Mouse (Mus musculus): ENCODE measurements at regions not wholly inside any gene's neighbourhood (a gene's known extent, or its start where the extent isn't known, plus 50 kb on each side); places are given as distances from the start of the nearest gene placed in this dataset.

DNA sequence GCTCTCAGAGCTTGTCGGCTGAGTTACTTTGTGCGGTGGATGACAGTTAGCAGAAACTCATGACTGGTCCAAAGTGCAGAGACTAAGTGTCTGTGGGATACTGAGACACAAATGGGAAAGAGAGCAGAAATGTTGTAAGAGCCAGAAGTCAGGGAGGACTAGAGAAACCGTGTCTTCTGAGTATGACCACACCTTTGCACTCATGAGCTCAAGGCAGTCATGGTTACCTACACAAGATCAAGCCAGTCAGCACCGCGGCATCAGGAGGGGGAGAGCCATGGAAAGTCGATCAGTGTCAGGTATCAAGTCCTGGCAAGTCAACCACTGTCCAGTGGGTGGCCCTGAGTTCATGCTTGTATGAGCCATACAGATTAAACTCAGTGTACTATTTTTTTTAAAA, 311.5 kb upstream of the Gcfc2 start:
- H3K27me3 ChIP-seq (replicated peaks; ENCODE audit: control insufficient read depth, insufficient read depth, low read length) = no peaks in the 10 kb centered on the region
- 91% methylated on average over 6 of the region's 6 CpGs for WGBS
- H3K4me1 ChIP-seq (ENCODE audit: control insufficient read depth, insufficient read depth, low read length) = no peaks in the 10 kb centered on the region
- DNase-seq (ENCODE audit: low spot score) = no peak
- H3K36me3 ChIP-seq (ENCODE audit: control insufficient read depth, insufficient read depth, low read length) = no peaks in the 10 kb centered on the region
- H3K4me3 ChIP-seq (ENCODE audit: low read depth, low read length) = no peak overlapping the region
- H3K27ac ChIP-seq (ENCODE audit: low read depth, low read length) = no peak overlapping the region
- no peak for ATAC-seq
- no peak overlapping the region for H3K9ac ChIP-seq (ENCODE audit: low read length)
- no peak overlapping the region for H3K4me2 ChIP-seq (ENCODE audit: low read length)
- H3K9me3 ChIP-seq (replicated peaks; ENCODE audit: control insufficient read depth, low read length) = no peaks in the 10 kb centered on the region

DNA sequence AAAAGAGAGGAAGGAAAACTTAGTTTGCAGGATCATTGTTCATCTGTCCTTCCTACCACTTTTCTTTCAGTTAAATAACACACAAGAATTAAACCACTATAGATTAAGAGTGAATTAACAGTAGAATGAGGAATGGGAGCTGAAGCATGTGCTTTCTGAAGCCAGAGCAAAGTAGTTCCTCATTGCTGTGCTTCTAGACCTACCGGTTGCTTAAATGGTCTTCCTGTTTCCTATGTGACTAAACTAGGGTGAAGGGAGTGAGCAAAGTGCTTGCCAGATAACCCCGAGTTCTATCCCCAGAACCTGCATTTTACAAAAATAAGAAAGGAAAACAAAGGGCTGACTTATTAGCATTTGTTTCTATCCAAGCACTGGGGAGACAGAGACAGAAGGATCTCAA, 305.5 kb upstream of the Gcfc2 start:
- ATAC-seq = no peak
- Histone ChIP-seq H3K4me1 (ENCODE audit: control insufficient read depth, insufficient read depth, low read length) (no peaks in the 10 kb centered on the region), H3K27me3 (replicated peaks; ENCODE audit: control insufficient read depth, insufficient read depth, low read length) (no peaks in the 10 kb centered on the region), H3K27ac (ENCODE audit: low read depth, low read length) (no peak overlapping the region), H3K36me3 (ENCODE audit: control insufficient read depth, insufficient read depth, low read length) (no peaks in the 10 kb centered on the region), H3K4me2 (ENCODE audit: low read length) (no peak overlapping the region), H3K9me3 (replicated peaks; ENCODE audit: control insufficient read depth, low read length) (no peaks in the 10 kb centered on the region), H3K9ac (ENCODE audit: low read length) (no peak overlapping the region), H3K4me3 (ENCODE audit: low read depth, low read length) (no peak overlapping the region)
- 71% methylated on average over 2 of the region's 2 CpGs for WGBS
- DNase-seq (ENCODE audit: low spot score) = no peak

DNA sequence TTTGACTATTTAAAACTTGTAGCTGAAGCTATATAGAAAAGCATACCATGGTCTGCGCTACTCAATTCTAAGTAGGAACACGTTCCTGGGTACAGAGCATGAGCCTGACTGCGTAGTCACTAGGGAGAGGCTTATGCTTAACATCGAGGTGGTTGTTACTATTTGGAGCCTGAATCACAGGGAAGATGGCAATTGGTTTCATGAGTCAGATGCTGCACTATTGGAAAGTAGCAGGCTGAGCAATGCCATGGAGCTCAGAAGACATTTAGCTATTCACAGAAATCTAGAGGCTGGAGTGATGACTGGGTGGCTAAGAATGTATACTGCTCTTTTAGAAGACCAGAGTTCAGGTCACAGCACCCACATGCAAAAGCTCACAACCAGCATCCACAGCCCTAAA, 302.4 kb upstream of the Gcfc2 start:
- DNase-seq (ENCODE audit: low spot score) (no peak), ATAC-seq (no peak)
- Histone ChIP-seq H3K36me3 (ENCODE audit: control insufficient read depth, insufficient read depth, low read length) (no peaks in the 10 kb centered on the region), H3K27me3 (replicated peaks; ENCODE audit: control insufficient read depth, insufficient read depth, low read length) (no peaks in the 10 kb centered on the region), H3K4me3 (ENCODE audit: low read depth, low read length) (no peak overlapping the region), H3K4me2 (ENCODE audit: low read length) (no peak overlapping the region), H3K9ac (ENCODE audit: low read length) (no peak overlapping the region), H3K4me1 (ENCODE audit: control insufficient read depth, insufficient read depth, low read length) (no peaks in the 10 kb centered on the region), H3K27ac (ENCODE audit: low read depth, low read length) (no peak overlapping the region), H3K9me3 (replicated peaks; ENCODE audit: control insufficient read depth, low read length) (no peaks in the 10 kb centered on the region)
- 94% methylated on average over 4 of the region's 4 CpGs for WGBS

DNA sequence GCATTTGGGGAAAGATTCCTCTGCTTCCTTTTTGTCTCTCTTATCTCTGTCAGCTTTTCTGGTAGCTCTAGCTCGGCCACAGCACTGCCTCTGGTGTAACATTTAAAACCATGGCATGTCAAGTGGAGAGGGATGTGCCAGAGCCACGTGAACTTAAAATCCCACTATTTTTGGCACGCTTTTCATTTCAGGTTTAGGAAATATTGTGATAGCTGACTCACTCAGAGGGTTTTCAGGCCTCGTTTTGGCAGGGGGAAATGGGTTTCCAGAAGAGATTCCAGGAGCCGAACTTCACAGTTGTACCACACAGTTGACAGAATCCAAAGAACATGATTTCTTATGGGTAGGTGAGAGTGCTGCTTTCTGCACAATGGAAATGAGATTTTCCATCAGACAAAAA, 300.8 kb upstream of the Gcfc2 start:
- H3K36me3 ChIP-seq (ENCODE audit: control insufficient read depth, insufficient read depth, low read length) = no peaks in the 10 kb centered on the region
- no peak overlapping the region for H3K4me3 ChIP-seq (ENCODE audit: low read depth, low read length)
- H3K9me3 ChIP-seq (replicated peaks; ENCODE audit: control insufficient read depth, low read length) = no peaks in the 10 kb centered on the region
- no peaks in the 10 kb centered on the region for H3K27me3 ChIP-seq (replicated peaks; ENCODE audit: control insufficient read depth, insufficient read depth, low read length)
- ATAC-seq (no peak), DNase-seq (ENCODE audit: low spot score) (no peak)
- H3K4me2 ChIP-seq (ENCODE audit: low read length) = no peak overlapping the region
- no peaks in the 10 kb centered on the region for H3K4me1 ChIP-seq (ENCODE audit: control insufficient read depth, insufficient read depth, low read length)
- H3K27ac ChIP-seq (ENCODE audit: low read depth, low read length) = no peak overlapping the region
- H3K9ac ChIP-seq (ENCODE audit: low read length) = no peak overlapping the region
- WGBS = 88% methylated on average over 5 of the region's 5 CpGs

DNA sequence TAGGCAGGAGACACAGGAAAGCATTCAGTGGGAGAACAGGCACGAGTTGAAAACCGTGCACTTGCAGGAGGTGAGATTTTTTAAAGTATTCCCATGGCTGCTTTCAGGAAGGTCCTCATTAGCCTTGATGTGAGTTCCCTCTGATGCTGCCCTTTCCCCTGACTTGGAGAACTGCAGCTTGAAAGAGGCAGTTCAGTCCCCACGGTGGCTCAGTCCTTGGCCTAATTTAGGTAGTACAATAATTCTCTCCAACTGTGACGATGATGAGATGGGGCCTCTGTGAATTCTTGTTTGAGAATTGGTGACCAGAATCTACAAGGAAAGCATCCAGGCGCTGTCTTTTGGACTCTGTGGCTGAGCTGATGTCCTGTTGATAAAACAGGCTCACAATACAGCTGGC, 298.5 kb upstream of the Gcfc2 start:
- Histone ChIP-seq H3K4me2 (ENCODE audit: low read length) (no peak overlapping the region), H3K9me3 (replicated peaks; ENCODE audit: control insufficient read depth, low read length) (no peaks in the 10 kb centered on the region), H3K36me3 (ENCODE audit: control insufficient read depth, insufficient read depth, low read length) (no peaks in the 10 kb centered on the region), H3K27ac (ENCODE audit: low read depth, low read length) (no peak overlapping the region), H3K4me1 (ENCODE audit: control insufficient read depth, insufficient read depth, low read length) (no peaks in the 10 kb centered on the region), H3K4me3 (ENCODE audit: low read depth, low read length) (no peak overlapping the region), H3K9ac (ENCODE audit: low read length) (no peak overlapping the region), H3K27me3 (replicated peaks; ENCODE audit: control insufficient read depth, insufficient read depth, low read length) (no peaks in the 10 kb centered on the region)
- peak; percentile 29 for DNase-seq (ENCODE audit: low spot score)
- no peak for ATAC-seq
- 68% methylated on average over 5 of the region's 5 CpGs for WGBS

DNA sequence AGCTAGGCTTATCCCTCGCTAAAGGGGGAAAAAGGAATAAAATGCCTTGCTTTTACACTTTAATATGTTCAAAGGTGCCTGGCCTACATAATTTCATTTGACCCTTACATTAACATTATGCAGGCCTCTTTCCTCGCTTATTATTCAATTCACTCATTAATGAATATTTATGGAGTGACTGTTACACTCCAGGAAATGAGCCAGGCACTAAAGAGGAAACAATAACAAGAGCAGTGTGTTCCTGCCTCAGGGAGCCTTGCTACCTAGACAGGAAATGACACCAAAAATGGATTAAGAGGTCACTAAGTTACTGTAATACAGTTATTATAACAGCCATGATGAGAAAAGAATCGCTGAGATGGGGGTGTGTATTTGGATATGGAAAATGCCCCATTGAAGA, 289.9 kb upstream of the Gcfc2 start:
- no peak overlapping the region for H3K9ac ChIP-seq (ENCODE audit: low read length)
- ATAC-seq = no peak
- H3K4me2 ChIP-seq (ENCODE audit: low read length) = no peak overlapping the region
- no peak overlapping the region for H3K4me3 ChIP-seq (ENCODE audit: low read depth, low read length)
- H3K9me3 ChIP-seq (replicated peaks; ENCODE audit: control insufficient read depth, low read length) = no peaks in the 10 kb centered on the region
- H3K36me3 ChIP-seq (ENCODE audit: control insufficient read depth, insufficient read depth, low read length) = no peaks in the 10 kb centered on the region
- no peaks in the 10 kb centered on the region for H3K4me1 ChIP-seq (ENCODE audit: control insufficient read depth, insufficient read depth, low read length)
- 63% methylated on average over 3 of the region's 3 CpGs for WGBS
- no peak overlapping the region for H3K27ac ChIP-seq (ENCODE audit: low read depth, low read length)
- no peaks in the 10 kb centered on the region for H3K27me3 ChIP-seq (replicated peaks; ENCODE audit: control insufficient read depth, insufficient read depth, low read length)
- DNase-seq (ENCODE audit: low spot score) = peak; percentile 12

DNA sequence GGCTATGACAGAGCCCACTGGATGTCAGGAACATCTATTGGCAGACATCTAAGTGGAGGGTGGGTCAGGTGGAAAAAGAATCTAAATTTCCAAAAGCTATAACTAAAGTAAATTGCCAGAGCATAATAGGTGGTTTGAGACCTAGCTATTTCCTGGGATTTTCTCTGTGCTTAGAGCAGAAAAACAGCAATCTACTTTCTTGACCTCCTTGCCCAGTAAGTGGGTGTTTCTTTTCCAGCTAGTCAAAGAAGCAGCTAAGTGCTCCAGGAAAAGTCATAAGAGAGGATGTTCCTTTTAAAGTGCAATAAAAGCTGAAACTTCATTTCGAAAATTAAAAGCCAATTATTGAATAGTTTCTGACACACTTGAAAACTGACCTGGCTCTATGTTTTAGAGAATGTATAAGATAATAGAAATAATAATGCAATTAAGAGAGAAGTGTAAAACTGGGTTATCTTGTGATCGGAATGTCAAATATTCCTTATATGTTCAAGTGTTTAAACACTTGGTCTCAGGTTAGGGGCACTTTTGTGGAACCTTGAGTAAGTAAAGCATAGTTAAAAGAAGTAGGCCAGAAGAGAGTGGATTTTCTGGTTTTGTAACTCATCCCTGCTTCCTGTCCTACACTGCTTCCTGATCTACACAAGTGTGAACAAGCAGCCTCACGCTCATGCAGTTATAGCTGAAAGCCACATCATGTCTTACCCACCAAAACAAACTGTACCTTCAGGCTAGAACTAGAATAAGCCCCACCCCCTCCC, 275.7 kb upstream of the Gcfc2 start:
- H3K4me1 ChIP-seq (ENCODE audit: control insufficient read depth, insufficient read depth, low read length) = no peaks in the 10 kb centered on the region
- H3K36me3 ChIP-seq (ENCODE audit: control insufficient read depth, insufficient read depth, low read length) = no peaks in the 10 kb centered on the region
- no peak overlapping the region for H3K9ac ChIP-seq (ENCODE audit: low read length)
- no peak overlapping the region for H3K4me3 ChIP-seq (ENCODE audit: low read depth, low read length)
- no peaks in the 10 kb centered on the region for H3K27me3 ChIP-seq (replicated peaks; ENCODE audit: control insufficient read depth, insufficient read depth, low read length)
- 91% methylated on average over 3 of the region's 3 CpGs for WGBS
- H3K4me2 ChIP-seq (ENCODE audit: low read length) = no peak overlapping the region
- no peaks in the 10 kb centered on the region for H3K9me3 ChIP-seq (replicated peaks; ENCODE audit: control insufficient read depth, low read length)
- DNase-seq (ENCODE audit: low spot score) (no peak), ATAC-seq (no peak)
- H3K27ac ChIP-seq (ENCODE audit: low read depth, low read length) = no peak overlapping the region

DNA sequence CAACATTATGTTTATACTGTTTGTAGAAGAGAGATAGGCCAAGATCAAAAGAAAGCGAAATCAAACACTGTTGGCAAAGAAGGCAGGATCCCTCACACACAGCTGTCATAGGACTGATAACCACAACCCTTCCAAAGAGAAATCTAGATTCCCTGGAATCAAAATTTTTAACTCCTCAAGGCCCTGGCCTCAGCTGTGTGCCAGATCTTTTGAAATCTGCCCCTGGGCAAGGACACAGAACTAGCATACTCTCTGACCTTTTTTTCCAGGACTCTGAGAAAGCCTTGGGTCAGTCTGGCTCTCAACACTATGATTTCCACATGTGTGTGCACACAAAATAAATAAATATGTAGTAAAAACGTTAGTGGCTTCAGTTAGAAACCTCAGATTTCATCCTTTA, 271.6 kb upstream of the Gcfc2 start:
- H3K4me1 ChIP-seq (ENCODE audit: control insufficient read depth, insufficient read depth, low read length) = no peaks in the 10 kb centered on the region
- no peak overlapping the region for H3K4me2 ChIP-seq (ENCODE audit: low read length)
- no peak overlapping the region for H3K9ac ChIP-seq (ENCODE audit: low read length)
- no peaks in the 10 kb centered on the region for H3K27me3 ChIP-seq (replicated peaks; ENCODE audit: control insufficient read depth, insufficient read depth, low read length)
- H3K4me3 ChIP-seq (ENCODE audit: low read depth, low read length) = no peak overlapping the region
- 68% methylated on average over 2 of the region's 2 CpGs for WGBS
- DNase-seq (ENCODE audit: low spot score) = no peak
- ATAC-seq = no peak
- no peak overlapping the region for H3K27ac ChIP-seq (ENCODE audit: low read depth, low read length)
- H3K36me3 ChIP-seq (ENCODE audit: control insufficient read depth, insufficient read depth, low read length) = no peaks in the 10 kb centered on the region
- no peaks in the 10 kb centered on the region for H3K9me3 ChIP-seq (replicated peaks; ENCODE audit: control insufficient read depth, low read length)

DNA sequence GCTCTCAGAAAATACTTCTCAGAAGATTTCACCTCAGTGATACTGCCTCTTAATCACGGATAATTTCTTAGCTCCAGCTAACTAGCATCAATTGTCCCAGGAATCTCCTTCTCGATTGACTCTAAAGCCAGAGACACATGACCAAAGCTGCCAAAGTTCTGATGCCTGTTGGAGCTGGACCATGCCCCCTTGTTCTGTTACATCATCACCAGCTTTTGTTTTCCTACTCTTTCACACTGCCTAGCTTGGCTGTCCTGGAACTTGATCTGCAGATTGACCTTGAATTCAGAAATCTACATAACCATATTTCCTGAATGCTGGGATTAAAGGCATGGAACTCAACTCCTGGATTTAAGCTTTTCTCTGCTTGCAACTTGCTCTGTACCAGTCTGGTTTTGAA, 268.3 kb upstream of the Gcfc2 start:
- no peaks in the 10 kb centered on the region for H3K27me3 ChIP-seq (replicated peaks; ENCODE audit: control insufficient read depth, insufficient read depth, low read length)
- no peak overlapping the region for H3K4me2 ChIP-seq (ENCODE audit: low read length)
- H3K9ac ChIP-seq (ENCODE audit: low read length) = no peak overlapping the region
- no peak overlapping the region for H3K4me3 ChIP-seq (ENCODE audit: low read depth, low read length)
- ATAC-seq (no peak), DNase-seq (ENCODE audit: low spot score) (no peak)
- no peak overlapping the region for H3K27ac ChIP-seq (ENCODE audit: low read depth, low read length)
- H3K4me1 ChIP-seq (ENCODE audit: control insufficient read depth, insufficient read depth, low read length) = peaks cover 3% of the 10 kb centered on the region; the same call in 1 of the 2 replicates
- H3K36me3 ChIP-seq (ENCODE audit: control insufficient read depth, insufficient read depth, low read length) = no peaks in the 10 kb centered on the region
- WGBS = 88% methylated on average over 2 of the region's 2 CpGs
- H3K9me3 ChIP-seq (replicated peaks; ENCODE audit: control insufficient read depth, low read length) = no peaks in the 10 kb centered on the region

Data from forebrain, embryonic 14.5 days (tissue).